In genomic region chr6:120457074-120457473, GRCm38 (mm10) we compare ENCODE assay signal across 14 mouse cellular contexts. TPM values are rescaled to one million over a fixed set of nuclear protein-coding genes. Genes with fewer than 3 reads are reported as not detected.
DNase-seq lines count a peak whose midpoint lies in the region; ATAC-seq and TF ChIP-seq lines count a peak whose summit lies in the region.
"Had no signal": no experiment of that assay in that cellular context is flagged by ENCODE, and none has a peak within 500 bp of the region (broad histone marks: within the 10 kb centered on the region; RNA-seq: fewer than 3 reads in every experiment).

No protein-coding gene starts in this region.

- no peak overlapping the region for H3K4me2 ChIP-seq in forebrain, postnatal 0 days (ENCODE audit: low read depth)
- no peak overlapping the region for H3K4me2 ChIP-seq in forebrain, embryonic 15.5 days (replicated peaks)
- H3K4me2 ChIP-seq in liver, embryonic 12.5 days = no peak overlapping the region
- H3K4me2 ChIP-seq in liver, embryonic 13.5 days = no peak overlapping the region
- H3K4me2 ChIP-seq in neural tube, embryonic 15.5 days = no peak overlapping the region
- H3K4me2 ChIP-seq: neural tube, embryonic 12.5 days had no signal

- no peak for TF ChIP-seq POLR2A in liver, adult 2 months (IDR thresholded peaks at IDR 0.05; ENCODE audit: extremely low read depth, insufficient read depth, low read length)
- no peak for TF ChIP-seq POLR2A in ES-Bruce4 (IDR thresholded peaks at IDR 0.05; ENCODE audit: insufficient read depth, low read length)

- H3K27ac ChIP-seq in forebrain, postnatal 0 days (ENCODE audit: low read depth, low read length) = no peak overlapping the region
- no peak overlapping the region for H3K27ac ChIP-seq in forebrain, embryonic 15.5 days (replicated peaks)
- no peak overlapping the region for H3K27ac ChIP-seq in liver, adult 2 months (replicated peaks; ENCODE audit: insufficient read depth, low read depth, low read length)
- no peak overlapping the region for H3K27ac ChIP-seq in liver, embryonic 12.5 days
- H3K27ac ChIP-seq in ES-Bruce4 (ENCODE audit: insufficient read depth, low read length) = no peak overlapping the region
- H3K27ac ChIP-seq in liver, embryonic 13.5 days = no peak overlapping the region
- no peak overlapping the region for H3K27ac ChIP-seq in neural tube, embryonic 15.5 days (replicated peaks)
- H3K27ac ChIP-seq: midbrain, embryonic 10.5 days; neural tube, embryonic 12.5 days had no signal

- peak; percentile 28; the same call in 1 of the 2 replicates for TF ChIP-seq CTCF in forebrain, postnatal 0 days (IDR thresholded peaks at IDR 0.05; ENCODE audit: low read depth)
- TF ChIP-seq CTCF in liver, adult 2 months (IDR thresholded peaks at IDR 0.05; ENCODE audit: low read depth, low read length) = peak; percentile 36; the same call in 1 of the 2 replicates
- TF ChIP-seq CTCF in ES-Bruce4 (IDR thresholded peaks at IDR 0.05; ENCODE audit: low read depth, low read length) = peak; percentile 31

- no peaks in the 10 kb centered on the region for H3K4me1 ChIP-seq in forebrain, postnatal 0 days (ENCODE audit: insufficient read depth)
- H3K4me1 ChIP-seq in forebrain, embryonic 15.5 days = no peaks in the 10 kb centered on the region
- H3K4me1 ChIP-seq in liver, adult 2 months (ENCODE audit: control insufficient read depth, insufficient read depth, low read length) = peaks cover 8% of the 10 kb centered on the region
- H3K4me1 ChIP-seq in liver, embryonic 12.5 days = peaks cover 28% of the 10 kb centered on the region
- H3K4me1 ChIP-seq in ES-Bruce4 (ENCODE audit: control insufficient read depth, insufficient read depth, low read length) = no peaks in the 10 kb centered on the region
- H3K4me1 ChIP-seq in liver, embryonic 13.5 days (replicated peaks) = peaks cover 27% of the 10 kb centered on the region
- H3K4me1 ChIP-seq in neural tube, embryonic 15.5 days = no peaks in the 10 kb centered on the region
- H3K4me1 ChIP-seq: midbrain, embryonic 10.5 days; neural tube, embryonic 12.5 days had no signal

- no peak overlapping the region for H3K4me3 ChIP-seq in forebrain, postnatal 0 days (ENCODE audit: low read depth, low read length)
- no peak overlapping the region for H3K4me3 ChIP-seq in forebrain, embryonic 15.5 days
- H3K4me3 ChIP-seq in liver, adult 2 months (ENCODE audit: insufficient read depth, low read depth, low read length) = no peak overlapping the region
- H3K4me3 ChIP-seq in liver, embryonic 12.5 days = no peak overlapping the region
- H3K4me3 ChIP-seq in ES-Bruce4 (ENCODE audit: low read depth, low read length) = no peak overlapping the region
- H3K4me3 ChIP-seq in liver, embryonic 13.5 days (replicated peaks) = no peak overlapping the region
- H3K4me3 ChIP-seq in neural tube, embryonic 15.5 days (replicated peaks) = no peak overlapping the region
- H3K4me3 ChIP-seq: midbrain, embryonic 10.5 days; neural tube, embryonic 12.5 days had no signal

- no peaks in the 10 kb centered on the region for H3K79me2 ChIP-seq in liver, adult 2 months (ENCODE audit: control insufficient read depth, insufficient read depth, low read length)

- TF ChIP-seq EP300 in ES-Bruce4 (IDR thresholded peaks at IDR 0.05; ENCODE audit: insufficient read depth, low read depth, low read length) = no peak

- WGBS in forebrain, postnatal 0 days = 67% methylated on average over 7 of the region's 7 CpGs
- 75% methylated on average over 7 of the region's 7 CpGs for WGBS in forebrain, embryonic 15.5 days
- 49% methylated on average over 7 of the region's 7 CpGs for WGBS in liver, adult 2 months
- WGBS in liver, embryonic 12.5 days (ENCODE audit: insufficient replicate concordance) = 45% methylated on average over 7 of the region's 7 CpGs
- WGBS in liver, embryonic 13.5 days (ENCODE audit: insufficient replicate concordance) = 54% methylated on average over 7 of the region's 7 CpGs
- WGBS in neural tube, embryonic 15.5 days = 73% methylated on average over 7 of the region's 7 CpGs

- no peak overlapping the region for H3K9ac ChIP-seq in forebrain, postnatal 0 days
- no peak overlapping the region for H3K9ac ChIP-seq in forebrain, embryonic 15.5 days (replicated peaks)
- no peak overlapping the region for H3K9ac ChIP-seq in liver, adult 2 months (ENCODE audit: low read depth, low read length)
- H3K9ac ChIP-seq in liver, embryonic 12.5 days = no peak overlapping the region
- H3K9ac ChIP-seq in ES-Bruce4 (ENCODE audit: low read depth, poor library complexity, severe bottlenecking) = no peak overlapping the region
- no peak overlapping the region for H3K9ac ChIP-seq in liver, embryonic 13.5 days
- no peak overlapping the region for H3K9ac ChIP-seq in neural tube, embryonic 15.5 days (replicated peaks)
- H3K9ac ChIP-seq: neural tube, embryonic 12.5 days had no signal

- H3K36me3 ChIP-seq in forebrain, postnatal 0 days (ENCODE audit: insufficient read depth) = no peaks in the 10 kb centered on the region
- H3K36me3 ChIP-seq in forebrain, embryonic 15.5 days = no peaks in the 10 kb centered on the region
- H3K36me3 ChIP-seq in liver, adult 2 months (ENCODE audit: control insufficient read depth, insufficient read depth, low read length) = no peaks in the 10 kb centered on the region
- H3K36me3 ChIP-seq in liver, embryonic 12.5 days = no peaks in the 10 kb centered on the region
- no peaks in the 10 kb centered on the region for H3K36me3 ChIP-seq in ES-Bruce4 (ENCODE audit: control insufficient read depth, insufficient read depth, low read length, poor library complexity, severe bottlenecking)
- no peaks in the 10 kb centered on the region for H3K36me3 ChIP-seq in liver, embryonic 13.5 days
- no peaks in the 10 kb centered on the region for H3K36me3 ChIP-seq in neural tube, embryonic 15.5 days
- H3K36me3 ChIP-seq: midbrain, embryonic 10.5 days; neural tube, embryonic 12.5 days had no signal

- ATAC-seq in forebrain, postnatal 0 days = no peak
- ATAC-seq in forebrain, embryonic 15.5 days (replicated peaks) = no peak
- ATAC-seq in liver, embryonic 12.5 days = no peak
- ATAC-seq in liver, embryonic 13.5 days (ENCODE audit: low read depth) = no peak
- ATAC-seq in neural tube, embryonic 15.5 days (ENCODE audit: low FRiP score) = no peak

- DNase-seq in forebrain, postnatal 0 days = no peak
- DNase-seq in liver, adult 2 months (ENCODE audit: extremely low read depth, low read depth, low spot score) = peak; percentile 40
- peak; percentile 20 for DNase-seq in liver, embryonic 13.5 days
- no peak for DNase-seq in cerebellum, adult 9-10 months
- DNase-seq: adrenal gland, postnatal 10 days; cerebellum, adult 8-10 months; layer of hippocampus, postnatal 36 days had no signal

- H3K27me3 ChIP-seq in forebrain, postnatal 0 days (ENCODE audit: insufficient read depth, low read length) = no peaks in the 10 kb centered on the region; the same call in 1 of the 2 replicates
- H3K27me3 ChIP-seq in forebrain, embryonic 15.5 days = peaks cover 11% of the 10 kb centered on the region; the same call in 1 of the 2 replicates
- no peaks in the 10 kb centered on the region for H3K27me3 ChIP-seq in liver, adult 2 months (ENCODE audit: control insufficient read depth, insufficient read depth, low read length)
- peaks cover 11% of the 10 kb centered on the region for H3K27me3 ChIP-seq in liver, embryonic 12.5 days (replicated peaks)
- H3K27me3 ChIP-seq in ES-Bruce4 (ENCODE audit: control insufficient read depth, insufficient read depth, low read length, poor library complexity, severe bottlenecking) = no peaks in the 10 kb centered on the region
- peaks cover 10% of the 10 kb centered on the region for H3K27me3 ChIP-seq in liver, embryonic 13.5 days
- H3K27me3 ChIP-seq in neural tube, embryonic 15.5 days (replicated peaks) = peaks cover 11% of the 10 kb centered on the region

- H3K9me3 ChIP-seq in forebrain, postnatal 0 days (ENCODE audit: low read length) = no peaks in the 10 kb centered on the region
- H3K9me3 ChIP-seq in forebrain, embryonic 15.5 days = no peaks in the 10 kb centered on the region
- H3K9me3 ChIP-seq in liver, embryonic 12.5 days (replicated peaks) = no peaks in the 10 kb centered on the region
- H3K9me3 ChIP-seq in ES-Bruce4 (replicated peaks; ENCODE audit: control insufficient read depth, insufficient read depth, low read length, poor library complexity, severe bottlenecking) = no peaks in the 10 kb centered on the region
- no peaks in the 10 kb centered on the region for H3K9me3 ChIP-seq in liver, embryonic 13.5 days (replicated peaks)
- no peaks in the 10 kb centered on the region for H3K9me3 ChIP-seq in neural tube, embryonic 15.5 days (replicated peaks)
- H3K9me3 ChIP-seq: midbrain, embryonic 10.5 days; neural tube, embryonic 12.5 days had no signal

RNA-seq across cellular contexts. Expression of gene Il17ra, which starts 6.0 kb away (rescaled TPM):
- 2.5 and 4.2 TPM in 2 replicates for total RNA-seq in forebrain, postnatal 0 days (2014; rRNA removed)
- 3.2 and 3.4 TPM in 2 replicates for polyA plus RNA-seq in forebrain, postnatal 0 days (2015; fragmentation: Nextera tagmentation; extraction: Ambion mirVana)
- 4.1 and 5.4 TPM in 2 replicates for polyA plus RNA-seq in forebrain, embryonic 15.5 days (2015; fragmentation: Nextera tagmentation; extraction: Ambion mirVana)
- 3.6 and 6.5 TPM in 2 replicates for total RNA-seq in liver, adult 2 months (2014; rRNA removed)
- 13.2 and 20.7 TPM in 2 replicates for polyA plus RNA-seq in liver, adult 2 months (2012; rRNA removed)
- 13.3 and 14.8 TPM in 2 replicates for polyA plus RNA-seq in liver, embryonic 12.5 days (2016; fragmentation: Nextera tagmentation; extraction: Ambion mirVana)
- polyA plus RNA-seq in ES-Bruce4 (2011; ENCODE audit: insufficient read depth, insufficient read length, low read depth, missing spikeins) = 3.8 and 4.3 TPM in 2 replicates
- polyA plus RNA-seq in liver, embryonic 13.5 days (2015; fragmentation: Nextera tagmentation; extraction: Ambion mirVana) = 9.3 and 10.8 TPM in 2 replicates
- polyA plus RNA-seq in neural tube, embryonic 15.5 days (2015; fragmentation: Nextera tagmentation; extraction: Ambion mirVana) = 4.0 and 10.4 TPM in 2 replicates

RNA-seq across cellular contexts. Expression of gene Tmem121b, which starts 36.5 kb away (rescaled TPM):
- total RNA-seq in forebrain, postnatal 0 days (2014; rRNA removed) = 26.1 and 27.6 TPM in 2 replicates
- polyA plus RNA-seq in forebrain, postnatal 0 days (2015; fragmentation: Nextera tagmentation; extraction: Ambion mirVana) = 2.7 and 3.0 TPM in 2 replicates
- polyA plus RNA-seq in forebrain, embryonic 15.5 days (2015; fragmentation: Nextera tagmentation; extraction: Ambion mirVana) = 3.5 and 3.6 TPM in 2 replicates
- total RNA-seq in liver, adult 2 months (2014; rRNA removed) = under 0.01 TPM in 1 of 2 replicates, not detected in the other
- polyA plus RNA-seq in liver, adult 2 months (2012; rRNA removed) = not detected in 2 replicates
- 0.02 TPM in 1 of 2 replicates, not detected in the other for polyA plus RNA-seq in liver, embryonic 12.5 days (2016; fragmentation: Nextera tagmentation; extraction: Ambion mirVana)
- polyA plus RNA-seq in ES-Bruce4 (2011; ENCODE audit: insufficient read depth, insufficient read length, low read depth, missing spikeins) = not detected in 2 replicates
- polyA plus RNA-seq in liver, embryonic 13.5 days (2015; fragmentation: Nextera tagmentation; extraction: Ambion mirVana) = not detected in 2 replicates
- 2.1 and 2.3 TPM in 2 replicates for polyA plus RNA-seq in neural tube, embryonic 15.5 days (2015; fragmentation: Nextera tagmentation; extraction: Ambion mirVana)
- polyA plus RNA-seq: liver, embryonic 16.5 days had no signal

Comparison
In these comparisons a context has a peak if more than half of its experiments do, and no peak if none do; other contexts are left out.
1. DNase-seq: peak in liver, adult 2 months (single experiment) and liver, embryonic 13.5 days (single experiment); none in forebrain, postnatal 0 days (single experiment) and cerebellum, adult 9-10 months (single experiment).
2. Peak in every context shown above with its lines, with median percentiles within 50 percentile points of each other: CTCF ChIP-seq.